ENCODE assay signal across 11 mouse cellular contexts in the genomic region with DNA sequence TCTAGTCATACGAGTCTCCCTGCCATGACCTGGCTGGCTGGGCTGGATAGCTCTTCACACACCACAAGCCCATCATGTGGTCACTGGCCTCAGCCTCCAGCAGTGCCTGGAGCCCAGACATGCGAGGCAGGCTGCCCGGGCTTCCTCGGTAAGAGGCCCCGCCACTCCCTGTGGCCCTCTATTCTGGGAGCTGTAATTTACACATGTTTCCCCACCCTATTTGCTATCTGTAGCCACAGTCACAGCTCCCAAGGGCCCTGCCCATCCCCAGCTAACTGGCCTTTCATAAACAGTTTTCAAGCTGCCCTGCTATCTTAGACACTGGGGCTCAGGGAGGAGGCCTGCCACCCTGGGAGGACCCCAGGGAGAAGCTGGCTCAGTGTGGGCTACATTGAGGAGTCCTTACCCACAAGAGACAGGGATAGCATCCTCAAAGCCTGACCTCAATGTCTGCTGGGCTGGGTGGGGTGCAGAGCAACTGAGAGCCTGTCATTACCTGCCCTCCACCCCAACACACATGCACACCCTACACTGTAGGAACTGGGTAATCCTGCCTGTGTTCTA. TPM values are rescaled to one million over a fixed set of nuclear protein-coding genes. Genes with fewer than 3 reads are reported as not detected.
DNase-seq lines count a peak whose midpoint lies in the region; ATAC-seq lines count a peak whose summit lies in the region.
"Had no signal": no experiment of that assay in that cellular context is flagged by ENCODE, and none has a peak within 500 bp of the region (broad histone marks: within the 10 kb centered on the region; RNA-seq: fewer than 3 reads in every experiment).

No protein-coding gene starts in this region.

- peak; percentile 86; the same call in 1 of the 2 replicates for ATAC-seq in kidney, embryonic 15.5 days (replicated peaks; ENCODE audit: low FRiP score)
- ATAC-seq in common myeloid progenitor, adult 5-6 weeks (replicated peaks; ENCODE audit: low read depth, poor library complexity, severe bottlenecking) = peak; percentile 52
- peak; percentile 79 for ATAC-seq in intestine, embryonic 16.5 days
- ATAC-seq in activated CD4-positive, CD25-positive, alpha-beta regulatory T cell, adult 4 months = no peak
- ATAC-seq: forebrain, postnatal 0 days had no signal

- no peaks in the 10 kb centered on the region for H3K36me3 ChIP-seq in kidney, embryonic 15.5 days
- H3K36me3 ChIP-seq in intestine, embryonic 16.5 days (ENCODE audit: control insufficient read depth, insufficient read depth, low read length) = no peaks in the 10 kb centered on the region

- no peak overlapping the region for H3K27ac ChIP-seq in kidney, embryonic 15.5 days
- no peak overlapping the region for H3K27ac ChIP-seq in intestine, embryonic 16.5 days (ENCODE audit: low read length)

- no peak overlapping the region for H3K9ac ChIP-seq in kidney, embryonic 15.5 days
- no peak overlapping the region for H3K9ac ChIP-seq in intestine, embryonic 16.5 days (ENCODE audit: low read depth, low read length)
- H3K9ac ChIP-seq: forebrain, postnatal 0 days had no signal

- H3K27me3 ChIP-seq in kidney, embryonic 15.5 days = no peaks in the 10 kb centered on the region
- H3K27me3 ChIP-seq in intestine, embryonic 16.5 days (replicated peaks; ENCODE audit: control insufficient read depth, insufficient read depth, low read length) = no peaks in the 10 kb centered on the region

- WGBS in kidney, embryonic 15.5 days = 66% methylated on average over 5 of the region's 5 CpGs
- 46% methylated on average over 5 of the region's 5 CpGs for WGBS in intestine, embryonic 16.5 days

- 0 out of 2 replicates have a peak, but pooled peaks cover 5% of the 10 kb centered on the region for H3K9me3 ChIP-seq in kidney, embryonic 15.5 days (replicated peaks)
- peaks cover 7% of the 10 kb centered on the region; the same call in 1 of the 2 replicates for H3K9me3 ChIP-seq in intestine, embryonic 16.5 days (ENCODE audit: control insufficient read depth, low read length)

- H3K4me3 ChIP-seq in kidney, embryonic 15.5 days (replicated peaks) = no peak overlapping the region
- H3K4me3 ChIP-seq in intestine, embryonic 16.5 days (ENCODE audit: low read length) = no peak overlapping the region

- DNase-seq in kidney, adult 18-20 months = no peak
- peak; percentile 61 to 80 for DNase-seq in spleen, postnatal 36 days (ENCODE audit: low spot score in 2 of 2)
- no peak for DNase-seq in right cerebral cortex, postnatal 14 days
- DNase-seq: cerebellum, postnatal 36 days; forebrain, postnatal 0 days; lung, postnatal 14 days; thymus, adult 2 months had no signal

- H3K4me1 ChIP-seq in kidney, embryonic 15.5 days = 0 out of 2 replicates have a peak, but pooled peaks cover 5% of the 10 kb centered on the region
- H3K4me1 ChIP-seq in intestine, embryonic 16.5 days (ENCODE audit: control insufficient read depth, insufficient read depth, low read length) = peaks cover 5% of the 10 kb centered on the region; the same call in 1 of the 2 replicates

- H3K4me2 ChIP-seq in kidney, embryonic 15.5 days = no peak overlapping the region
- no peak overlapping the region for H3K4me2 ChIP-seq in intestine, embryonic 16.5 days (ENCODE audit: low read depth, low read length)

RNA-seq across cellular contexts. Expression of a gene that starts 15.8 kb away (rescaled TPM):
- polyA plus RNA-seq in kidney, embryonic 15.5 days (2015; fragmentation: Nextera tagmentation; extraction: Ambion mirVana) = 2.0 TPM in 1 of 2 replicates, not detected in the other
- 0.37 and 1.4 TPM in 2 replicates for total RNA-seq in common myeloid progenitor, adult 5-6 weeks (2017)
- 0.43 and 0.51 TPM in 2 replicates for polyA plus RNA-seq in intestine, embryonic 16.5 days (2015; fragmentation: Nextera tagmentation; extraction: Ambion mirVana)
- not detected for polyA plus RNA-seq in activated CD4-positive, CD25-positive, alpha-beta regulatory T cell, adult 4 months (2017; shearing (Covaris generic))
- polyA plus RNA-seq: forebrain, postnatal 0 days had no signal

RNA-seq across cellular contexts. Expression of a gene that starts 28.5 kb away (rescaled TPM):
- 22.8 and 23.7 TPM in 2 replicates for polyA plus RNA-seq in kidney, embryonic 15.5 days (2015; fragmentation: Nextera tagmentation; extraction: Ambion mirVana)
- total RNA-seq in common myeloid progenitor, adult 5-6 weeks (2017) = 2.6 and 10.2 TPM in 2 replicates
- polyA plus RNA-seq in intestine, embryonic 16.5 days (2015; fragmentation: Nextera tagmentation; extraction: Ambion mirVana) = 17.3 and 17.4 TPM in 2 replicates
- 10 to 100 TPM; 47.5 to 58.4 TPM for polyA plus RNA-seq in activated CD4-positive, CD25-positive, alpha-beta regulatory T cell, adult 4 months (2017; shearing (Covaris generic))

RNA-seq across cellular contexts. Expression of a gene that starts 33.7 kb away (rescaled TPM):
- polyA plus RNA-seq in kidney, embryonic 15.5 days (2015; fragmentation: Nextera tagmentation; extraction: Ambion mirVana) = 10.1 and 11.4 TPM in 2 replicates
- 5.9 TPM in 2 replicates for total RNA-seq in common myeloid progenitor, adult 5-6 weeks (2017)
- polyA plus RNA-seq in intestine, embryonic 16.5 days (2015; fragmentation: Nextera tagmentation; extraction: Ambion mirVana) = 8.7 and 10.3 TPM in 2 replicates
- polyA plus RNA-seq in activated CD4-positive, CD25-positive, alpha-beta regulatory T cell, adult 4 months (2017; shearing (Covaris generic)) = 10 to 100 TPM; 58.8 to 59.2 TPM

Comparison
In these comparisons a context has a peak if more than half of its experiments do, and no peak if none do; other contexts are left out.
1. DNase-seq: peak in spleen, postnatal 36 days (2 of 2); none in kidney, adult 18-20 months (single experiment) and right cerebral cortex, postnatal 14 days (single experiment).